Comparison of ENCODE assay signal across 8 mouse cellular contexts in genomic region chr2:34371441-34372304, GRCm38 (mm10). TPM values are rescaled to one million over a fixed set of nuclear protein-coding genes. Genes with fewer than 3 reads are reported as not detected.
DNase-seq lines count a peak whose midpoint lies in the region; ATAC-seq and TF ChIP-seq lines count a peak whose summit lies in the region.

No protein-coding gene starts in this region.

- H3K4me3 ChIP-seq in G1E (ENCODE audit: low read depth, low read length), result peak overlapping the region; percentile 80
- peak overlapping the region; percentile 76 for H3K4me3 ChIP-seq in bone marrow, adult 2 months (replicated peaks; ENCODE audit: control insufficient read depth, low read depth, low read length)
- peak overlapping the region; percentile 85 for H3K4me3 ChIP-seq in embryonic facial prominence, embryonic 15.5 days (replicated peaks)

- no peak; the same call in 1 of the 2 replicates for TF ChIP-seq POLR2A in bone marrow, adult 2 months (IDR thresholded peaks at IDR 0.05; ENCODE audit: borderline replicate concordance, control insufficient read depth, low read depth, low read length)

- H3K9ac ChIP-seq in embryonic facial prominence, embryonic 15.5 days, result peak overlapping the region; percentile 73

- peaks cover 41% of the 10 kb centered on the region for H3K27me3 ChIP-seq in G1E (ENCODE audit: insufficient read depth, low read length)
- H3K27me3 ChIP-seq in embryonic facial prominence, embryonic 15.5 days, result no peaks in the 10 kb centered on the region

- peaks cover 24% of the 10 kb centered on the region for H3K4me1 ChIP-seq in G1E (ENCODE audit: insufficient read depth, low read depth, low read length)
- H3K4me1 ChIP-seq in bone marrow, adult 2 months (ENCODE audit: control insufficient read depth, insufficient read depth, low read length), result no peaks in the 10 kb centered on the region
- peaks cover 26% of the 10 kb centered on the region for H3K4me1 ChIP-seq in embryonic facial prominence, embryonic 15.5 days

- no peak for TF ChIP-seq CTCF in G1E (IDR thresholded peaks at IDR 0.05; ENCODE audit: low read depth, low read length)
- TF ChIP-seq CTCF in bone marrow, adult 2 months (IDR thresholded peaks at IDR 0.05; ENCODE audit: control insufficient read depth, insufficient read depth, low read length), result no peak

- peak; percentile 32 for DNase-seq in G1E (ENCODE audit: low spot score)
- peak; percentile 55 to 73 for DNase-seq in heart, postnatal 36 days
- peak; percentile 7 to 31 for DNase-seq in layer of hippocampus, postnatal 36 days
- DNase-seq in right cerebral cortex, postnatal 10 days (ENCODE audit: low spot score in 2 of 2), result peak; percentile 40 to 43

- no peak for ATAC-seq in G1E (ENCODE audit: extremely low read depth, insufficient number of reproducible peaks, low FRiP score, poor library complexity, severe bottlenecking)
- ATAC-seq in embryonic facial prominence, embryonic 15.5 days (ENCODE audit: insufficient number of reproducible peaks, low FRiP score, low TSS enrichment, low read depth), result peak; percentile 39
- ATAC-seq in megakaryocyte, adult 5-6 weeks (ENCODE audit: poor library complexity, severe bottlenecking), result peak; percentile 45
- no peak for ATAC-seq in megakaryocyte progenitor cell, adult 5-6 weeks (replicated peaks; ENCODE audit: poor library complexity)

- no peaks in the 10 kb centered on the region for H3K9me3 ChIP-seq in G1E (replicated peaks)
- H3K9me3 ChIP-seq in embryonic facial prominence, embryonic 15.5 days (replicated peaks), result no peaks in the 10 kb centered on the region

- H3K27ac ChIP-seq in bone marrow, adult 2 months (ENCODE audit: control insufficient read depth, insufficient read depth, low read depth, low read length, poor library complexity), result peak overlapping the region; percentile 92
- peak overlapping the region; percentile 95 for H3K27ac ChIP-seq in embryonic facial prominence, embryonic 15.5 days (replicated peaks)

- 2% methylated on average over 108 of the region's 118 CpGs for WGBS in bone marrow, adult 2 months
- WGBS in embryonic facial prominence, embryonic 15.5 days, result under 1% methylated on average over 68 of the region's 118 CpGs

- H3K36me3 ChIP-seq in G1E (replicated peaks), result peaks cover 2% of the 10 kb centered on the region
- H3K36me3 ChIP-seq in embryonic facial prominence, embryonic 15.5 days, result no peaks in the 10 kb centered on the region

- intact Hi-C loops in heart, postnatal 36 days (cut with DNase I), result loop anchor here (2.0 to 5.0 kb wide), 2 partner anchors 33 to 124 kb away; no protein-coding TSS in a partner anchor

- peak overlapping the region; percentile 96 for H3K4me2 ChIP-seq in embryonic facial prominence, embryonic 15.5 days (replicated peaks)

RNA-seq across cellular contexts. Expression of gene Pbx3, which starts 1.3 kb away (rescaled TPM):
- total RNA-seq in G1E (2014; fragmentation: Nextera tagmentation) (40.0 and 43.3 TPM in 2 replicates), G1E (2017) (15.9 and 17.4 TPM in 2 replicates)
- 8.9 and 13.6 TPM in 2 replicates for polyA plus RNA-seq in G1E (2012)
- polyA plus RNA-seq in bone marrow, adult 2 months (2011; ENCODE audit: insufficient read depth, insufficient read length, low replicate concordance, missing spikeins), result 3.6 and 9.5 TPM in 2 replicates
- polyA plus RNA-seq in embryonic facial prominence, embryonic 15.5 days (2015; fragmentation: Nextera tagmentation; extraction: Ambion mirVana), result 21.1 and 21.6 TPM in 2 replicates
- total RNA-seq in heart, postnatal 36 days (2021), result 1 to 10 TPM; 8.6 to 9.0 TPM
- 1 to 10 TPM; 7.2 to 7.9 TPM for total RNA-seq in layer of hippocampus, postnatal 36 days (2021)
- 19.8 and 21.7 TPM in 2 replicates for total RNA-seq in megakaryocyte, adult 5-6 weeks (2015)
- total RNA-seq in megakaryocyte, adult 5-6 weeks (2017), result 11.9 and 12.2 TPM in 2 replicates
- 6.3 and 12.8 TPM in 2 replicates for total RNA-seq in megakaryocyte progenitor cell, adult 5-6 weeks (2015)
- 4.1 and 4.5 TPM in 2 replicates for total RNA-seq in megakaryocyte progenitor cell, adult 5-6 weeks (2017)

RNA-seq across cellular contexts. Expression of gene Mapkap1, which starts 34.9 kb away (rescaled TPM):
- total RNA-seq in G1E (2014; fragmentation: Nextera tagmentation), result 52.4 and 60.9 TPM in 2 replicates
- total RNA-seq in G1E (2017), result 37.4 and 40.1 TPM in 2 replicates
- 90.0 and 93.0 TPM in 2 replicates for polyA plus RNA-seq in G1E (2012)
- 20.9 and 42.3 TPM in 2 replicates for polyA plus RNA-seq in bone marrow, adult 2 months (2011; ENCODE audit: insufficient read depth, insufficient read length, low replicate concordance, missing spikeins)
- 103 and 104 TPM in 2 replicates for polyA plus RNA-seq in embryonic facial prominence, embryonic 15.5 days (2015; fragmentation: Nextera tagmentation; extraction: Ambion mirVana)
- total RNA-seq in heart, postnatal 36 days (2021), result 10 to 100 TPM; 57.3 to 73.2 TPM
- total RNA-seq in layer of hippocampus, postnatal 36 days (2021), result 10 to 100 TPM; 72.8 to 81.3 TPM
- 22.1 and 29.7 TPM in 2 replicates for total RNA-seq in megakaryocyte, adult 5-6 weeks (2015)
- 37.8 and 40.2 TPM in 2 replicates for total RNA-seq in megakaryocyte, adult 5-6 weeks (2017)
- 29.6 and 32.0 TPM in 2 replicates for total RNA-seq in megakaryocyte progenitor cell, adult 5-6 weeks (2015)
- 48.1 and 48.3 TPM in 2 replicates for total RNA-seq in megakaryocyte progenitor cell, adult 5-6 weeks (2017)

Comparison
In these comparisons a context has a peak if more than half of its experiments do, and no peak if none do; other contexts are left out.
1. ATAC-seq: peak in embryonic facial prominence, embryonic 15.5 days (single experiment) and megakaryocyte, adult 5-6 weeks (single experiment); none in G1E (single experiment) and megakaryocyte progenitor cell, adult 5-6 weeks (single experiment).
2. Peak in every context shown above with its lines, with median percentiles within 50 percentile points of each other: DNase-seq and H3K4me3 ChIP-seq.